Mouse (Mus musculus): ENCODE data around the gene Arl5c.

- TF ChIP-seq CTCF (conservative IDR thresholded peaks at IDR 0.05; ENCODE audit: low read length) (no peak), NANOG (IDR thresholded peaks at IDR 0.05; ENCODE audit: borderline replicate concordance, low read length) (no peak), POU5F1 (IDR thresholded peaks at IDR 0.05; ENCODE audit: borderline replicate concordance, low read length) (no peak)
These were observed 9.7 kb upstream of the Arl5c start for GRCm38 (mm10) chr11:98005686-98006085.
